Mouse (Mus musculus): ENCODE data around the gene Tmc4. TPM values are rescaled to one million over a fixed set of nuclear protein-coding genes. Genes with fewer than 3 reads are reported as not detected.

Gene Tmc4
- total RNA-seq, 2 experiments from 2014 or later: 4.3 to 4.6 TPM

DNA sequence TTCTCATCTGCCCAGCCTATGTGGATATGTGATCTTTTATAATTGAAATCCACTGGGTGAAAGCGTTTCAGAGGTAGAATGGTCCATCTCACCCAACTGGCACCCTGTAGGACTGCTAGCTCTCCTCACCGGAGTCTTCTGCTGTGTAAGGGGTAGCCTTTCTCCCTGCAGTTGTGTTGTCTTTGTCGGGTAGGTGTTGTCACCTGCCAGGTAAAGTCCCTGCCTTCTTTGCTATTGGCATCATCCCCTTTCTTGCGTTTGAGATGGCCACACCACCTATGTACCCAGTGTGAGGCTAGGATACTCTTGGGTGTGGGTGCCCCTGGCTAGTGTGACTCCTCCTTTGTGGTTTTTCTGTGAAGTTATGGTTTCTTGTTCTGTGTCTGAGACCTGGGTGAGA lies 30.7 kb downstream of the Tmc4 start:
- no peak for DNase-seq (ENCODE audit: low spot score in 2 of 2)
- intact Hi-C loops (cut with DNase I): loop anchor here (5.0 kb wide), 1 partner anchor 46 kb away; the partner anchor contains the start of genes Mboat7 and Tsen34

DNA sequence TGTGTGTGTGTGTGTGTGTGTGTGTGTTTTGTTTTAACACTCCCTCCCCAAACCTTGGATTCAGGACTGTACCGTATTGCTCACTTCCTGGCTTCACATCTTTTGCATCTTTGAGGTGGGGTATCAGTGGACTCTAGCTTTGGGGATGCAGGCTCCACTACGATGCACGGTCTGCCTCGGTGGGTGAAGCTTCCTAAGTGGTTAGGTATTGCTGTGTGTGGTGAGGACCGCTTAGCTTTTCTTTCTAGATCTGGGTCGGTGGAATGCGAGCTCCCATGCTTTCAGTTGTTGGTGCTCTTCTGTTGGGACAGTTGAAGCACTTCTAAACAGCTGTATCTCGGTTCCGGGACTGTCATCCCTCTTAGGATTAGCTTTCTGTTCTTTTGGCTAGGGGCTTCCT lies 31.2 kb downstream of the Tmc4 start:
- DNase-seq (ENCODE audit: low spot score in 2 of 2): no peak
- intact Hi-C loops (cut with DNase I): loop anchor here (5.0 kb wide), 1 partner anchor 46 kb away; the partner anchor contains the start of genes Mboat7 and Tsen34

DNA sequence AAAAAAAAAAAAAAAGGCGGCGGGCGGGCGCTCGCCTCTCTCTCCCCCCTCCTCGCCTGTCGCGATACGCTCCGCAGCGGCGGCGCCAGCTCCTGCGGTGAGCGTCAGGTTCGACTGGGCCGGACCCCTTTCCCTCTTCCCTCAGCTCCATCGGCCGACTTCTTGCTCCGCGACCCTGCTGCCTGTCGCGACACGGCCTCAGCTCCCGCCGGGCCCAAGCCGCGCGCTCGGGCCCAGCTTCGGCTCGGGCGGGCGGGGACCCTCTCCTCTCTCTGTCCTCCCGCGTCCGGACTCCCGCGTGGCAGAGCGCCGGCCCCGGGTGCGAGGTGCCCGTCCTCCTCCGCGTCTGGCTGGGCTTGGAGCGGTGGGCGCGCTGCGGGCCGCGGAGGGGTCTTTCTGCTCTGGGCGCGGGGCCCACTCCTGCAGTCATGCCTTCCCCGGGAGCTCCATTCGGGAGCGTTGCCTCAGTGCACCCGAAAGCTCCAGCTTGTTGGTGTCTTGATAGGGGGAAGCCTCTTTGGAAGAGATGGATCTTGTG lies 31.8 kb downstream of the Tmc4 start:
- DNase-seq (ENCODE audit: low spot score in 2 of 2): peak in 1 of 2 experiments; percentile 28
- intact Hi-C loops (cut with DNase I): loop anchor here (5.0 kb wide), 1 partner anchor 47 kb away; the partner anchor contains the start of genes Mboat7 and Tsen34

DNA sequence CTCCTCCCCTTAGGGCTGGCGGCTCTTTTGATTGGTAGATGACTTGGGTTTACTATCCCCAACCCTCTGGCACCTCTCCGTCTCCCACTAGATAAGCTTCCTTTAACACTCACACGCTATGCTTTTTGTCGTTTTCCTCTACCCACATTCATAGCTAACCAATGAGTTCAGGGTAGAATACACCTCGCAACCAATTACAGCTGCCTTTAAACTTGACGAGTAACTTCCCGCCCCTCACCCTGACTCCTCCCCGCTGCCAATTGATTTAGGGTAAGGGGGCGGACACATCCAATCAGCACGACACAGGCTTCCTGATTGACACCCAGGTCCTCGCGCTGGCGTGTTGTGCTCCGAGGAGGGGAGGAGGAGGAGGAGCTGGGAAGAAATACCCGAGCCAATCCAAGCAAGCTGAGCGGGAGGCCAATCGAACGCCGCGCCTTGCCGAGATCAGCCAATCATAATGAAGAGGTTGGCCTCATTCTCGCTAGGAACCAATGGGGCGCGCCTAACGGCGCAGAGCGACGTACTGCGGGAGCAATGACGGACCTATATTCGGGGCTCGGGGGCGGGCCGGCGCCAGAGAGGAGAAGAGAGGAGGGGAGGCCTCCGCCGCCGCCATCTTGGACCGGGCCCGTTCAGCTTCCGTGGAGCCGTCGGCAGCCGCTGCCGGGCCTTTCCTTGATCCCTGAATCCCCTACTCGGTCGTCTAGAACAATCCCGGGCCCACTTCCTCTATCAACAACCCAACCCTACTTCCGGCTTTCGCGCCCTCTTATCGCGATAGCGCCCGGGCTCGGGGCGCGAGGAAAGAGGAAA lies 32.5 kb downstream of the Tmc4 start, which contains the start of gene Cnot3:
Gene Cnot3 (plus strand): TSS at position 597 of the 816 bp plus-strand sequence.
- intact Hi-C loops (cut with DNase I): loop anchor here (5.0 kb wide), 1 partner anchor 47 kb away; the partner anchor contains the start of genes Mboat7 and Tsen34
- peak; percentile 99 to 100 for DNase-seq (ENCODE audit: low spot score in 2 of 2)

- intact Hi-C loops (cut with DNase I): no loop called here
- DNase-seq (ENCODE audit: low spot score in 2 of 2): no peak
Observed at GRCm38 (mm10) chr7:3644348-3644671, 33.0 kb downstream of the Tmc4 start.

GRCm38 (mm10) chr7:3643843-3644242 lies 33.5 kb downstream of the Tmc4 start:
- intact Hi-C loops (cut with DNase I): no loop called here
- no peak for DNase-seq (ENCODE audit: low spot score in 2 of 2)

GRCm38 (mm10) chr7:3643412-3643811 lies 33.9 kb downstream of the Tmc4 start:
- DNase-seq (ENCODE audit: low spot score in 2 of 2): no peak
- intact Hi-C loops (cut with DNase I): no loop called here

- no peak for DNase-seq (ENCODE audit: low spot score in 2 of 2)
- intact Hi-C loops (cut with DNase I): no loop called here
Observed at GRCm38 (mm10) chr7:3630478-3630815, 46.9 kb downstream of the Tmc4 start.

DNA sequence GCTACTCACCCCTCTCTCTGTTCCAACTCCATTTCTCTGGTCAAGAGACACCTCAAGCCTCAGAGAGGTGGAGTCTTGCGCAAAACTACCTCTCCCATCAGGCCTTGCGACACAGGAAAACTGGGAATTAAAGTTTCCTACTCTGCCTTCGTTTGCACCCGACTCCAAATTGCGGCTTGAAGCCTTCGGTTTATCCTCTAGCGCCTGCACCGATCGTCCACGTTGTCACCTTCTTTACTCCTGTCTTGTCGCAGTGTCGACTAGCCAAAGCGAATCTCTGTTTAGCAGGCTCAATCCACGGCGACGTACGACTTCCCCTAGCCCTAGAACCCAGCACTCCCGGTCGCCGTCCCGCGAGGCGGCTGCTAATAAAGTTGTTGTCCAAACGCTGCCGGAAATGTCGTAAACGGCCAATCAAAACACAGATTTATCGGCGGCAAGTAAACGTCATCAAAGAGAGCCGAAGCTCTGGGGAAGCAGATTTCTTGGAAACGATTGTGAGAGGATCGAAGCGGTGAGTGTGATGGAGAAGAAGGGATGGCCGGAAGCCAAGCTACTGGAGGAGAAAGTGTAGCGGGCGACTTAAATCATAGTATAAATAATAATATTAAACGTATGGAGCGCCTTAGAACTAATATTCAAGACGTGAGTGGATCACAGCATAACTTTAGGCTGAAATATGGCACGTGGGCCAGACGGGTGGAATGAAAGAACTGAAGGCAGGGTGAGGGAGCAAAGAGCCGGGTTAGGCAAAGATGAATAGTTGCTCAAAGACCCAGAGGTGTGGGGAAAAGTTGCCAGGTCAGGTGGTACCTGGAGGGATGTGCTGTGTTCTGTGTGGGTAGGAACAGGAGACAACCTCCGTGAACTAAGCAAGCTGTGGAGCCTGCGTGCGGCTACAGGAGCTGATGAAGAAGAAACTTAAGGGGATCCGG lies 47.5 kb downstream of the Tmc4 start, which contains the start of the genes Tfpt and Prpf31:
Gene Tfpt (minus strand): TSS at position 387 of the 935 bp plus-strand sequence.
Gene Prpf31 (plus strand): TSS at position 443 of the 935 bp plus-strand sequence.
- intact Hi-C loops (cut with DNase I): no loop called here

DNA sequence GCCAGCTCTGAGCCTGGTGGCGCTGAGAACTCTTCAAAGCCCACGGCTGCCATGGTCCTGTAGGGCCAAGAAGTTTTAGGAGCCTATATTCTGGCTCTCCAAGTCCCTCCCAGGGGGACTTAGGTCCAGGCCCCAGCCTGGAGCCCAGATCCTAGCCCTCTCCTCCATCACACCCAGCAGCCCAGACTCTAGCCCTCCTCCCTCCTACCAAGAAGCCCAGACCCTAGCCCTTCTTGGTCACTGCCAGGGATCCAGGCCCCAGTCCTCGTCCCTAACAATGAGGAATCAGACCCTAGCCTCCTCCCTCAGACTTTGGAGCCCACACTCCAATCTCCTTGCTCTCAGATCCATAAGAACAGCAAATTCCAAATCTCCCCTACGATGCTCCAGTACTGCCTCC lies 48.3 kb downstream of the Tmc4 start:
- intact Hi-C loops (cut with DNase I): no loop called here
- DNase-seq (ENCODE audit: low spot score in 2 of 2): no peak

More for the DNA sequence above, 47.5 kb downstream of the Tmc4 start, which contains the start of the genes Tfpt and Prpf31:
- DNase-seq (ENCODE audit: low spot score in 2 of 2): peak; percentile 94 to 95

DNA sequence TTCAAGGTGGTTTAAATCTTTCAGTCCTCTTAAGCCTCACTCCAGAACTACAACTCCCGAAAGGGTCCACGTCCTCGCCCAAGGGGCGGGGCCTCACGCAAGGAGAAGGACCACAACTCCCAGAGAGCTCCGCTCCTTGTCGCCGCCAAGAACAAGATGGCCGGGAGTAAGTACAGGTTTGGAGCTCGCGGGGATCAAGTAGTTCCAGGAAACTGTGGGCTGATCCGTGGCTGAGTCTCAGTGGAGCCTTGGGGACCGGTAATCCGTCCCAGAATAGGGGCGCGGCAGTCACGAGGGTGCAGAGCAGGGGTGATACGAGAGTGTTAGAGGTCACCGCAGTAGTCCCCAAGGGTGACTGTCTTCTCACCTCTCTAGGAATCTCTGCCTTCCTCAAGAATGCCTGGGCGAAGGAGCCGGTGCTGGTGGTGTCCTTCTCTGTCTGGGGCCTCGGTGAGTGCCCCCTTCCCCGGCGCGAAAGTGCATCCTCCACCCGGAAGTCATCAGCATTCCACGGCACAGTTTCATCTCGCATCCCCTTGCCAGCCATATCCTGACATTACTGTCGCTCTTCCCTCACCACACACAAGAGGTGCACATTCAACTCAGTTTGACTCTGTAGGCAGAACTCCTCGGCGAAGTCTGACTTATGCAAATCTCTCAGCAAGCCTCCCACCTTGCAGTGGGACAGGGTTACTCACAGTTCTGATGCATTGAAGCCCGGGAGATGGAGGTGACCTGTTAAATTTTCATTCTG lies 59.9 kb downstream of the Tmc4 start, which contains the start of gene Ndufa3:
Gene Ndufa3 (plus strand): TSS at position 132 of the 754 bp plus-strand sequence.
- peak; percentile 87 to 93 for DNase-seq (ENCODE audit: low spot score in 2 of 2)
- intact Hi-C loops (cut with DNase I): no loop called here

DNA sequence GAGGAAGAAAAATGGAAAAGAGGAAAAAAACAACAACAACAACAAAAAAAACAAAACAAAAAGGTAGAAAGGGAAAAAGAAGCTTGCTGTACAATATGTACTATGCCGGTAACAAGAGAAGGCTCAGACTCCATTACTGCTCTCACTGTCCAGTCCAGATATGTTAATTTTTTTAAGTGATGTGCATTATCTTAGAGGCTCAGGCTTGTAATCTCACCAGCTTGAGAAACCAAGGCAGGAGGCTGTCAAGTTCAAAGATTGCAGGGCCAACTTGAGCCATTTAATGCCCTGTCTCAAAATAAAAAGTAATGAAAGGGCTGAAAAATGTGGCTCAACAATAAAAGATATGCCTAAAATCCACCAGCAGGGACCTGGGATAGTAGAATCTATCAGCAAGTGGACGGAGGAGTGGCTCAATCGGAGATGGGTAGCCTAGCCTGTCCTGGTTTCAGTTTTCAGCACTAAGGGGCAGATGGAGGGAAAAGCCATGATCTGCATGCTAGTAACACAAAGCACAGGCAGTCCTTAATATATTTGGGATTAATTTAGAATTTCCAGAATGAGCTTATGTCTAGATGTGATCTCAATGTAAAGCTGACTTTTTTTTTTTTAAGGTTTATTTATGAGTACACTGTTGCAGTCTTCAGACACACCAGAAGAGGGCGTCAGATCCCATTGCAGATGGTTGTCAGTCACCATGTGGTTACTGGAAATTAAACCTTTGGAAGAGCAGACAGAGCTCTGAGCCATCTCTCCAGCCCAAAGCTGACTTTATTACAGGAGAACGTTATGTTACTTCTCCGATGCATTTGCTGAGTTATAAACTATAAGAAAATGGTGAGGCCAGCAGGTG lies 60.7 kb downstream of the Tmc4 start:
- intact Hi-C loops (cut with DNase I): no loop called here
- DNase-seq (ENCODE audit: low spot score in 2 of 2): peak; percentile 36 to 67

DNA sequence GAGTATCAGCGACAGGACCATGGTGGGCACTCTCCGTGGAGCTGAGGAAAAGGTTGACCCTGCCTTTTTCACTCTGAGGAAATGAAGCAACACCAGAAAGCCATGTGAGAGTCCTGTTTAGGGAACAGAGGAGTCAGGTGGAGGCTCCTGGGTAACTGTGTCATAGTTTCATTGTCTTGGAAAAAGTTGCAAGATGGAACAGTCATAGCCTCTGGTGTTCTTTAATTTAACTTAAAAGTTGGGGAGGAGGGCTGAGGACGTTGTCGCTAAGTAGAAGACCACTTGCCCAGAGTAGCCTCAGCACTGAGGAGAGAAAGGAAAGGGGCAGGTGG lies 61.3 kb downstream of the Tmc4 start, which contains the start of gene Oscar:
Gene Oscar (minus strand): TSS at position 101 of the 332 bp plus-strand sequence.
- intact Hi-C loops (cut with DNase I): no loop called here

More for the DNA sequence above, 61.3 kb downstream of the Tmc4 start, which contains the start of gene Oscar:
- DNase-seq (ENCODE audit: low spot score in 2 of 2): no peak

Small RNAs within 50 kb of the gene (microRNA-seq; reads per million reads assigned to microRNA genes)
- gene Mir3572: 6.4 to 7.1 reads per million in 2 experiments

Other genes starting within 250 kb of the Tmc4 start
- not detected for gene Tarm1, start 174.9 kb downstream of the Tmc4 start, total RNA-seq (2021)
- 1 to 10 TPM; 1.2 to 1.8 TPM for gene Oscar, start 61.4 kb downstream of the Tmc4 start, total RNA-seq (2021)
- gene Ndufa3, start 60.2 kb downstream of the Tmc4 start, total RNA-seq (2021): 100 to 1,000 TPM; 546 to 598 TPM
- 10 to 100 TPM; 37.0 to 43.8 TPM for gene Tfpt, start 47.6 kb downstream of the Tmc4 start, total RNA-seq (2021)
- 10 to 100 TPM; 50.9 to 51.1 TPM for gene Prpf31, start 47.6 kb downstream of the Tmc4 start, total RNA-seq (2021)
- gene Cnot3, start 32.3 kb downstream of the Tmc4 start, total RNA-seq (2021): 10 to 100 TPM; 49.7 to 55.9 TPM
- gene Leng1, start 11.7 kb downstream of the Tmc4 start, total RNA-seq (2021): 1 to 10 TPM; 4.0 to 4.9 TPM
- 10 to 100 TPM; 61.2 to 74.1 TPM for gene Tsen34, start 15.3 kb upstream of the Tmc4 start, total RNA-seq (2021)
- gene Mboat7, start 16.0 kb upstream of the Tmc4 start, total RNA-seq (2021): 100 to 1,000 TPM; 165 to 167 TPM
- gene Rps9, start 26.4 kb upstream of the Tmc4 start, total RNA-seq (2021): 100 to 1,000 TPM; 367 to 392 TPM
- gene Pirb, start 42.8 kb upstream of the Tmc4 start, total RNA-seq (2021): under 1 TPM; 0.09 to 0.15 TPM
- gene Gm15448, start 148.1 kb upstream of the Tmc4 start, total RNA-seq (2021): not detected
- gene Pira2, start 167.5 kb upstream of the Tmc4 start, total RNA-seq (2021): not detected
- gene Gm14548, start 220.6 kb upstream of the Tmc4 start, total RNA-seq (2021): not detected
- gene Lilra6, start 237.9 kb upstream of the Tmc4 start, total RNA-seq (2021): not detected